Mouse (Mus musculus) myocyte (in vitro differentiated cells): ENCODE measurements around the gene Rfx4.

ENCODE experiments used
- E2F4 ChIP-seq: IDR thresholded peaks from one replicate; pipeline ENCODE4 v1.6.1; 2011; ENCODE audit warnings: mild to moderate bottlenecking, control low read depth, moderate library complexity; ENCODE audit not compliant: insufficient read depth
- MAX ChIP-seq: IDR thresholded peaks from one replicate; pipeline ENCODE4 v1.6.1; 2011; ENCODE audit warnings: low read depth, mild to moderate bottlenecking, control low read depth
- POLR2A ChIP-seq: IDR thresholded peaks from one replicate; pipeline ENCODE4 v1.6.1; 2011; ENCODE audit warnings: low read depth, mild to moderate bottlenecking, control low read depth, moderate library complexity; ENCODE audit not compliant: insufficient read length

- TF ChIP-seq E2F4 (no peak), MAX (no peak), POLR2A (no peak)
Observed at GRCm38 (mm10) chr10:84760118-84761111, 4.6 kb downstream of the Rfx4 start.
